Comparison of ENCODE assay signal across 21 mouse cellular contexts in the genomic region with DNA sequence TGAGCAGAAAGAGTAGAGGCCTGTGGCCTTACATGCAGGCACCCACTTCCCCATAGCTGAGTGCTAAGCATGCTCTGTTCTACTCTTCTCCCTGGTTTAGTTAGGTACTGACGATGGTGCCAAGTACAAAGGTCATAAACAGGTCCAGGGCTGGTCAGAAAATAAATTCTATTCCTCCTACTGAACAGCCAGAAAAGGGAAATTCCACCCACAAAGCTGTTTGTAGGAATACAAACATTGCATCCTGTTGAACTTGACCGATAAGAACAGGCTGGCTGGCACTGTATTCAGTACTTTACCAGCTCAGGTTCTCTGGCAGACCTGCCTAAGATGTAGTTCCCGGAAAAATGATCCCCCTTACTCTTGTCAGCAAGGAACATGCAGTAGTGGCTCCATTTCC.
DNase-seq lines count a peak whose midpoint lies in the region; ATAC-seq and TF ChIP-seq lines count a peak whose summit lies in the region.
"Had no signal": no experiment of that assay in that cellular context is flagged by ENCODE, and none has a peak within 500 bp of the region (broad histone marks: within the 10 kb centered on the region; RNA-seq: fewer than 3 reads in every experiment).

No protein-coding gene starts in this region.

- no peaks in the 10 kb centered on the region for H3K27me3 ChIP-seq in liver, postnatal 0 days (ENCODE audit: insufficient read depth, low read length)
- no peaks in the 10 kb centered on the region for H3K27me3 ChIP-seq in liver, embryonic 12.5 days (replicated peaks)
- H3K27me3 ChIP-seq: embryonic facial prominence, embryonic 13.5 days; forebrain, embryonic 12.5 days; hindbrain, embryonic 13.5 days; Patski had no signal

- peak; percentile 22 for DNase-seq in kidney, adult 11 months
- no peak for DNase-seq in kidney, postnatal 14 days
- peak; percentile 33 to 61 for DNase-seq in kidney, postnatal 36 days
- DNase-seq in kidney, adult 18-20 months: no peak
- DNase-seq in liver, postnatal 0 days: no peak
- no peak for DNase-seq in adipocyte (ENCODE audit: low spot score)
- DNase-seq: adrenal gland, adult 2 months; adrenal gland, postnatal 25 days; cerebellum, adult 18-20 months; cerebellum, adult 9-11 months; cerebellum, postnatal 36 days; gastrocnemius, postnatal 14 days; heart, postnatal 10 days; heart, postnatal 4 days had no signal

- H3K27ac ChIP-seq in liver, postnatal 0 days (ENCODE audit: low read depth): no peak overlapping the region
- no peak overlapping the region for H3K27ac ChIP-seq in liver, embryonic 12.5 days
- H3K27ac ChIP-seq: embryonic facial prominence, embryonic 13.5 days; forebrain, embryonic 12.5 days; hindbrain, embryonic 13.5 days had no signal

- TF ChIP-seq CTCF in liver, postnatal 0 days (IDR thresholded peaks at IDR 0.05; ENCODE audit: low read depth): no peak

- H3K9ac ChIP-seq in liver, postnatal 0 days (replicated peaks): no peak overlapping the region
- no peak overlapping the region for H3K9ac ChIP-seq in liver, embryonic 12.5 days
- H3K9ac ChIP-seq: embryonic facial prominence, embryonic 13.5 days; forebrain, embryonic 12.5 days; hindbrain, embryonic 13.5 days had no signal

- 0 out of 2 replicates have a peak, but pooled peaks have one; percentile 19 for ATAC-seq in liver, postnatal 0 days
- ATAC-seq in liver, embryonic 12.5 days: no peak
- ATAC-seq: activated CD4-positive, CD25-positive, alpha-beta regulatory T cell, adult 4 months; forebrain, embryonic 16.5 days; Patski had no signal

- H3K4me3 ChIP-seq in liver, postnatal 0 days (ENCODE audit: low read depth, low read length): no peak overlapping the region
- no peak overlapping the region for H3K4me3 ChIP-seq in liver, embryonic 12.5 days
- H3K4me3 ChIP-seq: embryonic facial prominence, embryonic 13.5 days; forebrain, embryonic 12.5 days; hindbrain, embryonic 13.5 days had no signal

- 37% methylated on average over 3 of the region's 3 CpGs for WGBS in liver, postnatal 0 days (ENCODE audit: insufficient replicate concordance)
- 53% methylated on average over 3 of the region's 3 CpGs for WGBS in liver, embryonic 12.5 days (ENCODE audit: insufficient replicate concordance)

- H3K4me1 ChIP-seq in liver, postnatal 0 days (ENCODE audit: insufficient read depth): no peaks in the 10 kb centered on the region; the same call in 1 of the 2 replicates
- H3K4me1 ChIP-seq in liver, embryonic 12.5 days: no peaks in the 10 kb centered on the region

- no peaks in the 10 kb centered on the region for H3K36me3 ChIP-seq in liver, postnatal 0 days (replicated peaks; ENCODE audit: insufficient read depth, low read length)
- no peaks in the 10 kb centered on the region for H3K36me3 ChIP-seq in liver, embryonic 12.5 days
- H3K36me3 ChIP-seq: forebrain, embryonic 12.5 days had no signal

- no peak for TF ChIP-seq EP300 in liver, postnatal 0 days (IDR thresholded peaks at IDR 0.05; ENCODE audit: low read depth)

- H3K9me3 ChIP-seq in liver, postnatal 0 days (ENCODE audit: low read length): no peaks in the 10 kb centered on the region
- H3K9me3 ChIP-seq in liver, embryonic 12.5 days (replicated peaks): no peaks in the 10 kb centered on the region
- H3K9me3 ChIP-seq: embryonic facial prominence, embryonic 13.5 days; forebrain, embryonic 12.5 days; hindbrain, embryonic 13.5 days had no signal

- no peak overlapping the region for H3K4me2 ChIP-seq in liver, postnatal 0 days (ENCODE audit: low read depth, low read length)
- no peak overlapping the region for H3K4me2 ChIP-seq in liver, embryonic 12.5 days
- H3K4me2 ChIP-seq: embryonic facial prominence, embryonic 13.5 days; forebrain, embryonic 12.5 days; hindbrain, embryonic 13.5 days had no signal

Comparison
In these comparisons a context has a peak if more than half of its experiments do, and no peak if none do; other contexts are left out.
1. DNase-seq: peak in kidney, adult 11 months (single experiment) and kidney, postnatal 36 days (2 of 2); none in kidney, postnatal 14 days (single experiment), kidney, adult 18-20 months (single experiment), liver, postnatal 0 days (single experiment) and adipocyte (single experiment).